Mouse (Mus musculus): ENCODE data around the gene Taf8. TPM values are rescaled to one million over a fixed set of nuclear protein-coding genes. Genes with fewer than 3 reads are reported as not detected.

Taf8 gene
- polyA plus RNA-seq, 1 experiment from 2014 or later, result 16.2 TPM

DNA sequence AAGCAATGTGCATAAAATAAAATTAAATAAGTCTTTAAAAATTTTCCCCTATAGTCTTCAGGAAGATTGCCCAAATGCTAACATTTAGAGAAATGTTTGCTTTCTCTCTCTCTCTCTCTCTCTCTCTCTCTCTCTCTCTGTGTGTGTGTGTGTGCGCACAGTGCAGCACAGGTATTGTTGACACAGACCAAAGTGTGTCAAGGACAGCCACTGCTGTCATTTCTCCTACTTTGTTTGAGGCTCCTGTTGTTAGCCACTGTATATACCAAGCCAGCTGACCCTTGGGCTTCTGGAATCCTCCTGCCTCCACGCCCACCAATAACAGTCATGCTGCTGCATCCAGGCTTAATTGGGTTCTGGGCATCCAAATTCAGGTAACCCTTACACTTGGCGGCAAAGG lies 36.0 kb upstream of the Taf8 start:
- no peak for ATAC-seq (ENCODE audit: insufficient number of reproducible peaks, insufficient read depth, low FRiP score, low read depth)
- Histone ChIP-seq H3K9ac (ENCODE audit: low read length) (no peak overlapping the region), H3K36me3 (ENCODE audit: control insufficient read depth, insufficient read depth, low read length) (no peaks in the 10 kb centered on the region), H3K27me3 (ENCODE audit: control insufficient read depth, insufficient read depth, low read length) (no peaks in the 10 kb centered on the region), H3K4me3 (ENCODE audit: control insufficient read depth in 1 of 2, insufficient read depth in 1 of 2, low read depth in 1 of 2, low read length in 2 of 2) (no peak overlapping the region), H3K27ac (replicated peaks in 1 of 2; ENCODE audit: control insufficient read depth in 1 of 2, insufficient read depth in 1 of 2, low read depth in 2 of 2, low read length in 2 of 2) (no peak overlapping the region), H3K4me2 (ENCODE audit: low read length) (no peak overlapping the region), H3K9me3 (ENCODE audit: control insufficient read depth, low read length) (no peaks in the 10 kb centered on the region), H3K4me1 (ENCODE audit: control insufficient read depth in 2 of 2, insufficient read depth in 2 of 2, low read length in 2 of 2) (peaks cover 0 to 4% of the 10 kb centered on the region in 2 experiments; a peak in 1 of 4 replicates)
- WGBS, result 87% methylated on average over 3 of the region's 3 CpGs

GRCm38 (mm10) chr17:47535812-47536236 lies 33.7 kb upstream of the Taf8 start:
- Histone ChIP-seq H3K4me1 (ENCODE audit: control insufficient read depth in 2 of 2, insufficient read depth in 2 of 2, low read length in 2 of 2) (peaks cover 0 to 2% of the 10 kb centered on the region in 2 experiments; a peak in 1 of 4 replicates), H3K4me3 (ENCODE audit: control insufficient read depth in 1 of 2, insufficient read depth in 1 of 2, low read depth in 1 of 2, low read length in 2 of 2) (no peak overlapping the region), H3K9me3 (ENCODE audit: control insufficient read depth, low read length) (no peaks in the 10 kb centered on the region), H3K9ac (ENCODE audit: low read length) (no peak overlapping the region), H3K4me2 (ENCODE audit: low read length) (no peak overlapping the region), H3K27ac (replicated peaks in 1 of 2; ENCODE audit: control insufficient read depth in 1 of 2, insufficient read depth in 1 of 2, low read depth in 2 of 2, low read length in 2 of 2) (no peak overlapping the region), H3K27me3 (ENCODE audit: control insufficient read depth, insufficient read depth, low read length) (no peaks in the 10 kb centered on the region), H3K36me3 (ENCODE audit: control insufficient read depth, insufficient read depth, low read length) (no peaks in the 10 kb centered on the region)
- 46% methylated on average over 9 of the region's 9 CpGs for WGBS
- ATAC-seq (ENCODE audit: insufficient number of reproducible peaks, insufficient read depth, low FRiP score, low read depth), result no peak

GRCm38 (mm10) chr17:47533691-47534090 lies 31.6 kb upstream of the Taf8 start:
- Histone ChIP-seq H3K27me3 (ENCODE audit: control insufficient read depth, insufficient read depth, low read length) (no peaks in the 10 kb centered on the region), H3K9me3 (ENCODE audit: control insufficient read depth, low read length) (no peaks in the 10 kb centered on the region), H3K9ac (ENCODE audit: low read length) (no peak overlapping the region), H3K4me1 (ENCODE audit: control insufficient read depth in 2 of 2, insufficient read depth in 2 of 2, low read length in 2 of 2) (peaks cover 0 to 4% of the 10 kb centered on the region in 2 experiments; a peak in 2 of 4 replicates), H3K36me3 (ENCODE audit: control insufficient read depth, insufficient read depth, low read length) (no peaks in the 10 kb centered on the region), H3K4me3 (ENCODE audit: control insufficient read depth in 1 of 2, insufficient read depth in 1 of 2, low read depth in 1 of 2, low read length in 2 of 2) (no peak overlapping the region), H3K27ac (replicated peaks in 1 of 2; ENCODE audit: control insufficient read depth in 1 of 2, insufficient read depth in 1 of 2, low read depth in 2 of 2, low read length in 2 of 2) (no peak overlapping the region), H3K4me2 (ENCODE audit: low read length) (no peak overlapping the region)
- 93% methylated on average over 13 of the region's 13 CpGs for WGBS
- ATAC-seq (ENCODE audit: insufficient number of reproducible peaks, insufficient read depth, low FRiP score, low read depth), result no peak

DNA sequence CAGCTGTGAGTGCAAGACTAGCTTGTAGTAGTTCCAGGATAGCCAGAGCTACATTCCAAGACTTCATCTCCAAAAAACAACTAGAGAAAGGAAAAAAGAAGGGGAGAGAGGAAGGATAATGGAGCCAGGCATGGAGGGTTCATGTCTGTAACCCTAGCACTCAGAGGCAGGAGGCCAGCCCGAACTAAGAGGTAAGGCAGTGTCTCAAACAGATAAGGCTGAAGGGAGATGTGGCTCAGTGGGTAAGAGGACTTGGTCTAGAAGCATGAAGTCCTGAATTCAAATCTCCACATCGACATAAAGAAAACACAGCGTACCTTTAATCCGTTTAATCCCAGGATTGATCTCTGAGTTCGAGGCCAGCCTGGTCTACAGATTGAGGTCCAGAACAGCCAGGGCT lies 30.3 kb upstream of the Taf8 start:
- no peaks in the 10 kb centered on the region for H3K27me3 ChIP-seq (ENCODE audit: control insufficient read depth, insufficient read depth, low read length)
- H3K4me1 ChIP-seq (ENCODE audit: control insufficient read depth in 2 of 2, insufficient read depth in 2 of 2, low read length in 2 of 2), result peaks cover 12 to 15% of the 10 kb centered on the region in 2 experiments
- H3K36me3 ChIP-seq (ENCODE audit: control insufficient read depth, insufficient read depth, low read length), result no peaks in the 10 kb centered on the region
- no peak overlapping the region for H3K4me3 ChIP-seq (ENCODE audit: control insufficient read depth in 1 of 2, insufficient read depth in 1 of 2, low read depth in 1 of 2, low read length in 2 of 2)
- WGBS, result 91% methylated on average over 5 of the region's 5 CpGs
- H3K9me3 ChIP-seq (ENCODE audit: control insufficient read depth, low read length), result no peaks in the 10 kb centered on the region
- no peak for ATAC-seq (ENCODE audit: insufficient number of reproducible peaks, insufficient read depth, low FRiP score, low read depth)
- H3K4me2 ChIP-seq (ENCODE audit: low read length), result no peak overlapping the region
- H3K27ac ChIP-seq (replicated peaks in 1 of 2; ENCODE audit: control insufficient read depth in 1 of 2, insufficient read depth in 1 of 2, low read depth in 2 of 2, low read length in 2 of 2), result no peak overlapping the region
- no peak overlapping the region for H3K9ac ChIP-seq (ENCODE audit: low read length)

GRCm38 (mm10) chr17:47531387-47531818 lies 29.3 kb upstream of the Taf8 start:
- H3K27me3 ChIP-seq (ENCODE audit: control insufficient read depth, insufficient read depth, low read length), result no peaks in the 10 kb centered on the region
- H3K4me2 ChIP-seq (ENCODE audit: low read length), result no peak overlapping the region
- no peak for ATAC-seq (ENCODE audit: insufficient number of reproducible peaks, insufficient read depth, low FRiP score, low read depth)
- WGBS, result 67% methylated on average over 10 of the region's 10 CpGs
- H3K4me3 ChIP-seq (ENCODE audit: control insufficient read depth in 1 of 2, insufficient read depth in 1 of 2, low read depth in 1 of 2, low read length in 2 of 2), result no peak overlapping the region
- H3K27ac ChIP-seq (replicated peaks in 1 of 2; ENCODE audit: control insufficient read depth in 1 of 2, insufficient read depth in 1 of 2, low read depth in 2 of 2, low read length in 2 of 2), result no peak overlapping the region
- peaks cover 20 to 23% of the 10 kb centered on the region in 2 experiments for H3K4me1 ChIP-seq (ENCODE audit: control insufficient read depth in 2 of 2, insufficient read depth in 2 of 2, low read length in 2 of 2)
- H3K9ac ChIP-seq (ENCODE audit: low read length), result no peak overlapping the region
- H3K9me3 ChIP-seq (ENCODE audit: control insufficient read depth, low read length), result no peaks in the 10 kb centered on the region
- no peaks in the 10 kb centered on the region for H3K36me3 ChIP-seq (ENCODE audit: control insufficient read depth, insufficient read depth, low read length)

DNA sequence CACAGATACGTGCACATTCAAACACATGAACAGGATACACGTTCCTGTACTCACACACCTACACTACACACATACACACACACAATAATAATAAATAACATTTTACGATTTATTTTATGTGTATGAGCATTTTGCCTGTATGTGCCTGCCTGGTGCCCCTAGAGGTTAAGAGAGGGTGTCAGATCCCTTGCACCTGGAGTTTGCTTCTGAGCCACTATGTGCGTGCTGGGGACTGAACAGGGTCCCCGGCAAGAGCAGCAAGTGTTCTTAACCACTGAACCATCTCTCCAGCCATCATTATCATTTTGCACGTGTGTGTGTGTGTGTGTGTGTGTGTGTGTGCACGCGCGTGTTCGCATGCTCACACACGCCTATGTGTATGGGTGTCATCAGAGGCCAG lies 27.5 kb upstream of the Taf8 start:
- Histone ChIP-seq H3K36me3 (ENCODE audit: control insufficient read depth, insufficient read depth, low read length) (no peaks in the 10 kb centered on the region), H3K4me3 (ENCODE audit: control insufficient read depth in 1 of 2, insufficient read depth in 1 of 2, low read depth in 1 of 2, low read length in 2 of 2) (no peak overlapping the region), H3K4me1 (ENCODE audit: control insufficient read depth in 2 of 2, insufficient read depth in 2 of 2, low read length in 2 of 2) (peaks cover 23% of the 10 kb centered on the region in 2 experiments), H3K27me3 (ENCODE audit: control insufficient read depth, insufficient read depth, low read length) (no peaks in the 10 kb centered on the region), H3K9me3 (ENCODE audit: control insufficient read depth, low read length) (no peaks in the 10 kb centered on the region), H3K27ac (replicated peaks in 1 of 2; ENCODE audit: control insufficient read depth in 1 of 2, insufficient read depth in 1 of 2, low read depth in 2 of 2, low read length in 2 of 2) (no peak overlapping the region), H3K4me2 (ENCODE audit: low read length) (no peak overlapping the region), H3K9ac (ENCODE audit: low read length) (no peak overlapping the region)
- ATAC-seq (ENCODE audit: insufficient number of reproducible peaks, insufficient read depth, low FRiP score, low read depth), result no peak
- 92% methylated on average over 11 of the region's 11 CpGs for WGBS

DNA sequence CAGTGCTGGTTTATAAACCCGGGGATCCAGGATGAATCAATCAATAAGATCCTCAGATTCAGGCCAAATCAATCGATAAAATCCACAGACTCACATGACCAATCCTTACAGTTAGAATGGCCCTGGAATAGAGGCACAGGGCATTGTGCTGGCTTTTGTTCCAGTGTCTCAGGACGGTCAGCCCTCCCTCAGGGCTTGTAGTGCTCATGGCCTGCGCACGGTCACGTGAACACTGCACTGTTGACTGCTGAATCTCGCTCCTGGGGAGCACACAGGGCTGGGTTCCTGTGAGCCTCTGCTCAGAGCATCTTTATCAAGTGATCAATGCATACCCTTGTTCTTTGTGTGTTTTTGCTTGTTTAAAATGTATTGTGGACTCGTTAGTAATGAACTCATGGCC lies 26.8 kb upstream of the Taf8 start:
- Histone ChIP-seq H3K27ac (replicated peaks in 1 of 2; ENCODE audit: control insufficient read depth in 1 of 2, insufficient read depth in 1 of 2, low read depth in 2 of 2, low read length in 2 of 2) (peak overlapping the region in 1 of 2 experiments; percentile 33; a peak in 1 of 4 replicates), H3K4me1 (ENCODE audit: control insufficient read depth in 2 of 2, insufficient read depth in 2 of 2, low read length in 2 of 2) (peaks cover 28 to 29% of the 10 kb centered on the region in 2 experiments), H3K27me3 (ENCODE audit: control insufficient read depth, insufficient read depth, low read length) (no peaks in the 10 kb centered on the region), H3K4me3 (ENCODE audit: control insufficient read depth in 1 of 2, insufficient read depth in 1 of 2, low read depth in 1 of 2, low read length in 2 of 2) (no peak overlapping the region), H3K9me3 (ENCODE audit: control insufficient read depth, low read length) (no peaks in the 10 kb centered on the region), H3K36me3 (ENCODE audit: control insufficient read depth, insufficient read depth, low read length) (no peaks in the 10 kb centered on the region), H3K9ac (ENCODE audit: low read length) (no peak overlapping the region), H3K4me2 (ENCODE audit: low read length) (no peak overlapping the region)
- ATAC-seq (ENCODE audit: insufficient number of reproducible peaks, insufficient read depth, low FRiP score, low read depth), result no peak
- 83% methylated on average over 8 of the region's 8 CpGs for WGBS
